In the genomic region with DNA sequence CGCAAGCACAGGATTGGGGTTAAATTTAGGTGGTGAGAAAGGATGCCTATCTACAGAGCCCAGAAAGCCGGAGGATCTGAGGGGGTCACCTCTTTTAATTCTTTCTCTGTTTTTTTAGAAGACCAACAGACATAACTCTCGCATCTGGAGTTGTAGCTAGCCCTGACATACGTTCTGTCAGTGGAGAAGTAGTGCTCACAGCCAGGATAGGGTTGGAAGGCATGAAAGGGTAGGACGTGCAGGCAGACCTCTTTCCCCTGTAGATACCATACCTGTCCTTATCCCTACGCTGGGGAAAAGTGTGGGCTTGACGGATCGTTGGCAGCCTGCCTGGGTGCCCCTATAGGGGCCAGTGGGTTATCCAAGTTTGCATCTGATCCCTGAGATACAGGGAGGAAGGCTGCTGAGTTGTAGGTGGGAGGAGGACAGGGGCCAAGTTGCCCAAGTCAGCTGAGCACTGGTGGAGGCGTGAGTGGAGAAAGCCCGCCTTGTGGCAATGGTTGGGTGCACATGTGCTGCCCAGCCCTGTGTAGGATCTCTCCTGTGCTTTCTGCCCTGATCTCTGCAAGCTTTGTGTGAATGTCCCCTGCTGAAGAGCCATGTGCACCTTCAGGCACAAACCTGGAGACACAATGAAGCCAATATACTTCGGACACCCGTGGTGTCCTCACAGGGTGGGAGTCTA, we compare ENCODE assay signal across 9 mouse cellular contexts. TPM values are rescaled to one million over a fixed set of nuclear protein-coding genes. Genes with fewer than 3 reads are reported as not detected.
DNase-seq lines count a peak whose midpoint lies in the region; ATAC-seq lines count a peak whose summit lies in the region.
"Had no signal": no experiment of that assay in that cellular context is flagged by ENCODE, and none has a peak within 500 bp of the region (broad histone marks: within the 10 kb centered on the region; RNA-seq: fewer than 3 reads in every experiment).

No protein-coding gene starts in this region.

- H3K27ac ChIP-seq in heart, embryonic 13.5 days (replicated peaks): no peak overlapping the region
- H3K27ac ChIP-seq in embryonic facial prominence, embryonic 11.5 days (replicated peaks; ENCODE audit: low read depth, low read length): no peak overlapping the region
- H3K27ac ChIP-seq in hindbrain, embryonic 14.5 days: no peak overlapping the region
- H3K27ac ChIP-seq in midbrain, embryonic 12.5 days (replicated peaks): no peak overlapping the region

- ATAC-seq in heart, embryonic 13.5 days (ENCODE audit: extremely low read depth, insufficient number of reproducible peaks, low FRiP score, low TSS enrichment): no peak
- no peak for ATAC-seq in embryonic facial prominence, embryonic 11.5 days (replicated peaks; ENCODE audit: insufficient number of reproducible peaks, low FRiP score, low TSS enrichment, low read depth)
- no peak for ATAC-seq in hindbrain, embryonic 14.5 days (ENCODE audit: low FRiP score)
- ATAC-seq in midbrain, embryonic 12.5 days (ENCODE audit: low FRiP score, low read depth): no peak

- H3K9me3 ChIP-seq in heart, embryonic 13.5 days: no peaks in the 10 kb centered on the region
- H3K9me3 ChIP-seq in embryonic facial prominence, embryonic 11.5 days (replicated peaks; ENCODE audit: control insufficient read depth, low read length): no peaks in the 10 kb centered on the region
- H3K9me3 ChIP-seq in hindbrain, embryonic 14.5 days (ENCODE audit: control insufficient read depth, low read length): no peaks in the 10 kb centered on the region
- no peaks in the 10 kb centered on the region for H3K9me3 ChIP-seq in midbrain, embryonic 12.5 days

- H3K4me1 ChIP-seq in heart, embryonic 13.5 days: peaks cover 21% of the 10 kb centered on the region
- peaks cover 3% of the 10 kb centered on the region; the same call in 1 of the 2 replicates for H3K4me1 ChIP-seq in embryonic facial prominence, embryonic 11.5 days (ENCODE audit: control insufficient read depth, insufficient read depth, low read length)
- H3K4me1 ChIP-seq in hindbrain, embryonic 14.5 days (replicated peaks; ENCODE audit: control insufficient read depth, insufficient read depth, low read length): peaks cover 12% of the 10 kb centered on the region
- peaks cover 15% of the 10 kb centered on the region for H3K4me1 ChIP-seq in midbrain, embryonic 12.5 days

- no peaks in the 10 kb centered on the region for H3K36me3 ChIP-seq in heart, embryonic 13.5 days
- H3K36me3 ChIP-seq in embryonic facial prominence, embryonic 11.5 days (replicated peaks; ENCODE audit: control insufficient read depth, insufficient read depth, low read depth, low read length): no peaks in the 10 kb centered on the region
- no peaks in the 10 kb centered on the region for H3K36me3 ChIP-seq in hindbrain, embryonic 14.5 days (replicated peaks; ENCODE audit: control insufficient read depth, insufficient read depth)
- H3K36me3 ChIP-seq in midbrain, embryonic 12.5 days: no peaks in the 10 kb centered on the region

- peak overlapping the region; percentile 69 for H3K9ac ChIP-seq in heart, embryonic 13.5 days
- H3K9ac ChIP-seq in embryonic facial prominence, embryonic 11.5 days (replicated peaks; ENCODE audit: low read length): no peak overlapping the region
- H3K9ac ChIP-seq in hindbrain, embryonic 14.5 days: peak overlapping the region; percentile 39; the same call in 1 of the 2 replicates
- no peak overlapping the region for H3K9ac ChIP-seq in midbrain, embryonic 12.5 days (replicated peaks)

- H3K27me3 ChIP-seq in heart, embryonic 13.5 days (replicated peaks): peaks cover 10% of the 10 kb centered on the region
- no peaks in the 10 kb centered on the region for H3K27me3 ChIP-seq in embryonic facial prominence, embryonic 11.5 days (ENCODE audit: control insufficient read depth, insufficient read depth, low read length)
- H3K27me3 ChIP-seq in hindbrain, embryonic 14.5 days (ENCODE audit: control insufficient read depth, insufficient read depth, low read length): 0 out of 2 replicates have a peak, but pooled peaks cover 6% of the 10 kb centered on the region
- H3K27me3 ChIP-seq in midbrain, embryonic 12.5 days: peaks cover 5% of the 10 kb centered on the region; the same call in 1 of the 2 replicates

- no peak for DNase-seq in heart, postnatal 36 days
- DNase-seq in embryonic facial prominence, embryonic 11.5 days (ENCODE audit: low spot score): no peak
- DNase-seq in hindbrain, embryonic 14.5 days (ENCODE audit: low spot score): no peak
- DNase-seq in testis, postnatal 10 days (ENCODE audit: low spot score): no peak
- no peak for DNase-seq in left cerebral cortex, adult 18-20 months (ENCODE audit: low spot score in 2 of 2)
- no peak for DNase-seq in B cell, adult 2 months
- DNase-seq: kidney, adult 9 months had no signal

- peak overlapping the region; percentile 94 for H3K4me2 ChIP-seq in heart, embryonic 13.5 days
- peak overlapping the region; percentile 86 for H3K4me2 ChIP-seq in embryonic facial prominence, embryonic 11.5 days (ENCODE audit: low read depth, low read length)
- peak overlapping the region; percentile 68 for H3K4me2 ChIP-seq in hindbrain, embryonic 14.5 days (replicated peaks)
- peak overlapping the region; percentile 84 for H3K4me2 ChIP-seq in midbrain, embryonic 12.5 days (replicated peaks)

- 44% methylated on average over 12 of the region's 12 CpGs for WGBS in heart, embryonic 13.5 days
- 63% methylated on average over 12 of the region's 12 CpGs for WGBS in embryonic facial prominence, embryonic 11.5 days
- 73% methylated on average over 12 of the region's 12 CpGs for WGBS in hindbrain, embryonic 14.5 days
- 77% methylated on average over 12 of the region's 12 CpGs for WGBS in midbrain, embryonic 12.5 days

- intact Hi-C loops in heart, postnatal 36 days (cut with DNase I): no loop called here

- H3K4me3 ChIP-seq in heart, embryonic 13.5 days: peak overlapping the region; percentile 56
- peak overlapping the region; percentile 40; the same call in 1 of the 2 replicates for H3K4me3 ChIP-seq in embryonic facial prominence, embryonic 11.5 days (ENCODE audit: low read depth, low read length)
- H3K4me3 ChIP-seq in hindbrain, embryonic 14.5 days (replicated peaks; ENCODE audit: low read length): peak overlapping the region; percentile 26; the same call in 1 of the 2 replicates
- peak overlapping the region; percentile 43; the same call in 1 of the 2 replicates for H3K4me3 ChIP-seq in midbrain, embryonic 12.5 days

RNA-seq across cellular contexts. Expression of a gene that starts 1.5 kb away (rescaled TPM):
- polyA plus RNA-seq in heart, embryonic 13.5 days (2015; fragmentation: Nextera tagmentation; extraction: Ambion mirVana): 0.91 and 1.3 TPM in 2 replicates
- total RNA-seq in heart, postnatal 36 days (2021): under 1 TPM; 0.08 to 0.14 TPM
- polyA plus RNA-seq in embryonic facial prominence, embryonic 11.5 days (2014; fragmentation: Nextera tagmentation; extraction: Ambion mirVana): 1.9 and 2.1 TPM in 2 replicates
- polyA plus RNA-seq in hindbrain, embryonic 14.5 days (2014; fragmentation: Nextera tagmentation; extraction: Ambion mirVana): 0.83 and 1.1 TPM in 2 replicates
- polyA plus RNA-seq in midbrain, embryonic 12.5 days (2016; fragmentation: Nextera tagmentation; extraction: Ambion mirVana): 0.52 and 0.68 TPM in 2 replicates
- total RNA-seq in left cerebral cortex, adult 18-20 months (2021): 1 to 10 TPM; 1.9 to 2.6 TPM

Comparison
In these comparisons a context has a peak if more than half of its experiments do, and no peak if none do; other contexts are left out.
1. H3K9ac ChIP-seq: peak in heart, embryonic 13.5 days (single experiment) and hindbrain, embryonic 14.5 days (single experiment); none in embryonic facial prominence, embryonic 11.5 days (single experiment) and midbrain, embryonic 12.5 days (single experiment).
2. Peak in every context shown above with its lines, with median percentiles within 50 percentile points of each other: H3K4me2 ChIP-seq and H3K4me3 ChIP-seq.